Mouse (Mus musculus): ENCODE results near the gene Dbx1.
A peak's percentile ranks its signal among the peaks of the same experiment; 100 is the strongest.

The Dbx1 gene

DNA sequence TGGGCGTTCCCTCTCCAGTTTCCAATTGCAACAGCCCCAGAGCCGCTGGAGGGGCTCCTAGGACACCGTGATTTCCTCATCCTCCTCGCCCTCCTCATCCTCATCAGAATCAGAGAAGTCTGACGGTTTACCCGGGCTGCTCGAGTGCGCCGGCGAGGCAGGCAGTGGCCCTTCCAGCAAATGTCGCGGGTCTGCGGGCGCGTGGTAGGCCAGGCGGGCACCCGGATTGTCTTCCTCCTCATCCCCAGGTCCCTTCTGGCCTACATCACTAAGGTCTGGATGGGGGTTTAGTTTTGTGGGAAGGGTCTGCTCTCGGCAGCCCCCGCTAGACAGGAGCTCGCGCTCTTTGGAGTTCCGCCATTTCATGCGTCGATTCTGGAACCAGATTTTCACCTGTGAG, 4.3 kb downstream of the Dbx1 start:
- no peak for DNase-seq

DNA sequence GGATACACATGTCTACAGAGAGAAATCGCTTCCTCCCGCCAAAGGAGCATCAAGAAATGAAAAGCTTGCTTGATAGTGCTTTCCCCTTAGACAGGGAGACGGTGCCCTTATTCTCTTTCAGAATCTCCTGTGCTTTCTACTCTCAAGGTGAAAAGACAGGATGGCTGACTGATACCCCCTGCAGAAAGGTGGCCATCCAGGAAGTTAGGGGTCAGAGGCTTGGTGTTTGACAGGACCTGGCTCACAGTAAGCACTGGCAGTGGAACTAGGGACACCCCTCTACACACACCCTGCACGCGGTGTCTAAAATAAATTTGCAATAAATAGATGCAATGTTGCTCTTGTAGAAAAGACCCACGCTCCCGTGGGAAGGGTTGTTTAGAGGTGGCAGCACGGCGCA, 4.8 kb downstream of the Dbx1 start:
- no peak for DNase-seq

DNA sequence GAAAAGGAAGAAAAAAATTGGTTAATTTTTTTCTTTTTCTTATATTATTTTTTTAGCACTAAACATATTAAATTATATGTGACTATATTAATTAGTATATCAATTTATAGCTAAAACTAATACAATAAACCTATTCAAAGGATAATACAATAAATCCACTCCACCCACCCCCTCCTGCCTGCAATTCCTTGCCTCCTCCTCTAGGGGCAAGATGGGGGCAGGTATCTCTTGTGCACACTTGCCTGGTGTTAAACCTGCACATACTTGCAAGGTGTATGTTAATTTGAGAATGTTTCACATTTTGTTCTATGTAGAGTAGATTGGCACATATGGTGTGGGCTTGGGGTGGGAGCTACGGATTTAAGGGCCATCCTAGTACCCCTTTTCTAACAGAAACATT, 16.5 kb downstream of the Dbx1 start:
- no peak for DNase-seq

DNA sequence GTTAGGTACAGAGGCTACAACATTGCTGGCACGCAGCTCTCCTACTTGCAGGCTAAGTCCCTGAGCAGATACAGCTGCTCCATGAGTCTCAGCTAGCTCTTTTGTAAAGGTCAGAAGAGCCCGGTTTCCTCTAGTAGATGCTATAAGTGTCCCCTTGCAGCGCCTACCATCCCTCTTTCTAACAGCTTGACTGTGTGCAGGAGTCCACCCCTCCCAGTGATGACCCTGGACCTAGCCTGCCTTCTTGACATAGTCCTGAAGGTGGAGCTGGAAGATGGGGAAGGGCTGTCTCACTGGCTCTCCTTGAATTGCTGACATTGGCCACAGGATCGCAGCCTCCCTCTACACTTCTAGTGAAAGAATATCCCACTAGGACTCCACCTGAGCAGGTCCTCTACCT, 19.6 kb downstream of the Dbx1 start:
- DNase-seq: no peak

DNA sequence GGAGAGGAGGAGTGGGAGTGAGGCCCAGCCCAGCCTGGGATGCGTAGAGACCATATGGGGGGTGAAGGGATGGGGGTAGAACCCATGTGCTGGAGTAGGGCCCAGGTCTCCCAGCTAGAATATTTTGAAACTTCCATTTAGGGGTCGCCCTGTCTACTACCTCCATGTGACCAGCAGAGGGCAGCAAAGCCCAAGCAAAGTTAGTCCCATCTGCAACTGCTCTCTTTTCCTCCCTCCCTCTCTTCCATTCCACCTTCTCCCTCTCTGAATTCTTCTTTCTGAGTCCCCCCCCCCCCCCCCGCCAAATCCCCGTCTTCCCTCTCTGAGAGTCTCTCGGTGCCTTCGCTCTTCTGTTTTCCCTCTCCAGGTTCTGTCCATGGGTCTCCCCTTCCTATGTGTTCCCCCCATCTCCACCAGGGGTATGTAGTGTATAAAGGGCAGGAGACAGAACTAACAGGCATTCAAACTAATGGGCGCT, 20.4 kb downstream of the Dbx1 start:
- DNase-seq: peak; percentile 20 to 50

DNA sequence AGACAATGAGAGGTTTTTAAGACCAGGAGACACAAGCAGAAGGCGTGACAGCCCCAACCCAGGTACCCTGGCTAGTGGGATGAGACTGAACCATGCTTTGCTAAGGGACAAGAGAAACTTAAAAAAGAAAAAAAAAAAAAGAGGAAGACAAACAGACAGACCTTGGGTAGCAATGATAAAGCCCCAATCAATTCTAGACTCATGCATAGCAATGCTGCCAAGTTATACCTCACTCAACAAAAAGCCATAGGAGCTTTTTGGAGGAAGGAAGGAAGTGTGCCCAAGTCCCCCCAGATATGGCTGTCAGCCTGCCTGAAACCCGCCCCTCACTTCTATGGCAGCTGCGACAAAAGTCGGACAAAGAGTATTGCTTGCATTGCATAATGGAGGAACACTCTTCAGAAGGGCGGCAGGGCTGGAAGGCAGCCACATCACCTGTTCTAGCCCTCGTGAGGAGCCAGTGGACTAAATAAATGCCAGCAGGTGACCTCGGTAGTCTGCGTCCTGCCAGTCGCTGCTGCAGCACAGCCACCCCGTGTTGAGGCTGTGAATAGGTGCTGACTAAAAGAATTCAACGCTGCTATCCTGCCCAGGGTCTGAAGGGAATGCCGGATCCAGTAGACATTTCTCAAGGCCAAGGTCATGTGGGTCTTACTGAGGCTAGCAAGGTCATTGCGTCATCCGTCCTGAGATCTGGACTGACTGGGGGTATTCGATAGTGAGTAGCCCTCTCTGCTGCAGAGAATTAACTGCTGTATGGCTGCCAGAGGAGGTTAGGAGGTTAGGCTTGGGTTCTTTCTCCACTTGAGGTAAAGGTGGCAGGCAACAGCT, 31.5 kb downstream of the Dbx1 start:
- peak; percentile 32 to 55 for DNase-seq

DNA sequence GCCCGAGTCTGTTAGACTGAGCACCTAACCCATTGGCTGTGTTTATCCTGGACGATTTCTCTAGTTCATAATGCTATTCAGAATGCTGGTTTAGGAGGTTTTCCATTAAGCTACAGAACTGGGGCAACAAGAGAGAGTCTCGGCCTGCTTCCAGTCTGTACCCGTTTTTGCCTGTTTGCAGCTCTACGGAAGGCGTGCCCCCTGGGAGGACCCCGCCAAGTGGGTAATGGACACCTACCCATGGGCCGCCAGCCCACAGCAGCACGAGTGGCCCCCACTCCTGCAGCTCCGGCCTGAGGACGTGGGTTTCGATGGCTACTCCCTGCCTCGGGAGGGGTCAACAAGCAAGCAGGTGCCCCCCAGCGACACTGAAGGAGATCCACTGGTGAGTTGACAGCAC, 32.4 kb downstream of the Dbx1 start:
- peak in 1 of 2 experiments; percentile 22 for DNase-seq

DNA sequence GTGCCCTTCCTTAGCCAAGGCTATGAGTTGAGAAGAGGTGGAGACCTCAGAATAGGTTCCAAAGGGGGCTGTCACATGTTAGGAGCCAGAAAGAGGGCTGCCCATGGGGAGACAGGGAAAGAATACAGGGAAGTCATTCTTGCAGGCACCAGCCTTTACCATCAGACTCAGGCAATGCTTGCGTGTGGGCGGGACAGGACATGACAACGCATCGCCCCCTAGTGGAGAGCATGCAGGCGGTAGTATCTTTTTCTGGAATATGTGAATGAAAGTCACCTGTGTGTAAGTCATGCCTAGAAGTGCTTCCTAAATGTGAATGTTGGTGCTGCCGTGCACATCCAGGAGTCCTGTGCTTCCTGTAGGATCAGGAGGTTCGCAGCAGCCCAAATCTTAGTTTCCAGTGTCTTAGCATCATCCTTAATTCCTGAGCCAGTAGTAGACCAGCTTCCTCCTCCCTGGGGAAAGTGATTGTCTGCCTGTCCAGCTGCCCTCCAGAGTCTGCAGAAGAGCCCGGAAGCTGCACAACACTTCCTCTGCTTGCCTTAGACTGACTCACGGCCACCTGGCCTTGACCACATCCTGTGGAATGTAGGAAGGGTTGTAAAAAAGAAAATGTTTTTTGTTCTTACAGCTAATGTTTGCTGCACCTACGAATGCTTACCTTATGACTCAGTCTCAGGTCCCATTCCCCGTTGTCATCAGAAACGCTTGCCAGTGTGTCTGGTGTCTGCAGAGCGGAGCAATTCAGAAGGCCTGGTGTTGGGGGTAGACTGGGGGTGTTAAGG, 35.3 kb downstream of the Dbx1 start:
- peak; percentile 41 to 60 for DNase-seq

DNA sequence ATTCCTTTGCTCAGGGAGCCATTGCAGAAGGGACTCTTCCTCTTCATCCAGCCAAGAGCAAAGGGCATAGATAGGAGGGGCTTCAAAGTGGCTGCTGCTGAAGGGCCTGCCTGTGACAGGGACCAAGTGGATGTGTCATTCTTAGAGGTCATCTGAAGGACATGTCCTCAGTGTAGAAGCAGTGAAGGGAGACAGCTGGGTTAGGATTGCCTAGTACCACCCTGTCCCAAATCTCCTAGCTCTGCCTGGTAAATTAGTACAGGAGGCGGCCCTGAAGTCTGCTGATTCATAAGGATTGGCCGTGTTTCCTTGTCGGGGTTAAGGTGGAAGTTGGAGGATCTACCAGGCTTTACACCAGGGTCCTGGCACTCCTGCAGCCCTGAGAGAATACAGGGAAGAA, 36.7 kb downstream of the Dbx1 start:
- DNase-seq: no peak

DNA sequence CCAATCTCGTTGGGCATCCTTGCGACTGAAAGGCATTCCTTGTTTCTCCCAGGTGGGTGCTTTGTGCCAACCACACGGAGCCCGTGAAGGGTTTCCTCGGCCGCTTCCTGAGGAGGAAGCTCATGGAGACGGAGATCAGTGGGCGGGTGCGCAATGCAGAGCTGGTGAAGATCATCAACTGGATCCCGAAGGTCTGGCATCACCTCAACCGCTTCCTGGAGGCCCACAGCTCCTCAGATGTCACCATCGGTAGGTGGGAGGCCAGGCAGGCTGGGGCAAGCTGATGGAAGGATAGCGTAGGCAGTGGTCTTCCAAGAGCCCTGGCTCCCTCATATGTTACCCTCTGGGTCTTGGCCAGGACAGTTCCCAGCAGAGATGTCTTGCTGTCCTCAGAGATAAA, 38.4 kb downstream of the Dbx1 start:
- DNase-seq: no peak

DNA sequence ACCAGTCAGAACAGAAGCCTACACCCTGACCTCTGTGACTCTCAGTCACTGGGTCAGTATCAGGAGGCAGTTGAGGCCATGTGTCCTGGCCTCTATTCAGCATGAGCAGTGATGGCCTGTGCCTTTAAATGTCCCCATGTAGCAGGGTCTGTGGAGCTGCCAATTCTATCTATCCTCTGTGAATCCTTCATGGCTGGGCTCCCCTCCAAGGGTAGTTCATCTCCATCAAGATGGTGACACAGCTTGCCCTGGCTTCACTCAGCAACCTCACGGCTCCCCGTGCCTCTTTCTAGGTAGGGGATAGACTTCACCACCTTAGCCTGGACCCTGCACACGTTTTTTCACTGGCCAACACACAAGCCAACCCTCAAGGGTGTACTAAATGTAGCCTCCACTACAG, 38.9 kb downstream of the Dbx1 start:
- DNase-seq: no peak

DNA sequence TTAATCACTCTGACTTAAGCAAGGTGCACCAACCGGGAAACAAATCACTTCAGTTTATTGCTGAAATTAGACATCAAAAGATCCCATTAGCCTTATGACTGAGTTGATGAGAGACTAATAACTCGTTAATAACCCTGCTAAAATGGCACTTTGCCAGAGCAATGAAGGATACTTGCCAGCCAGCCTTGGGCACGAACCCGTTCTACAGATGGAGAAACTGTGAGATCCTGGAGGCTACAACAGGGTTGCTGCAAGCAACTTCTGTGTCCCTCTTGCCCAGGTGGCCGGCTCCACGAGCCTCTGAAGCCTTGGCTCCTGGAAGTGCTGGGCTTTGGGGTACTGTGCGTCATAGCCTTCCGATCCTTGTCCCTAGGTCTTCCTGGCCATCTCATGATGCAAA, 47.0 kb downstream of the Dbx1 start:
- DNase-seq: no peak

DNA sequence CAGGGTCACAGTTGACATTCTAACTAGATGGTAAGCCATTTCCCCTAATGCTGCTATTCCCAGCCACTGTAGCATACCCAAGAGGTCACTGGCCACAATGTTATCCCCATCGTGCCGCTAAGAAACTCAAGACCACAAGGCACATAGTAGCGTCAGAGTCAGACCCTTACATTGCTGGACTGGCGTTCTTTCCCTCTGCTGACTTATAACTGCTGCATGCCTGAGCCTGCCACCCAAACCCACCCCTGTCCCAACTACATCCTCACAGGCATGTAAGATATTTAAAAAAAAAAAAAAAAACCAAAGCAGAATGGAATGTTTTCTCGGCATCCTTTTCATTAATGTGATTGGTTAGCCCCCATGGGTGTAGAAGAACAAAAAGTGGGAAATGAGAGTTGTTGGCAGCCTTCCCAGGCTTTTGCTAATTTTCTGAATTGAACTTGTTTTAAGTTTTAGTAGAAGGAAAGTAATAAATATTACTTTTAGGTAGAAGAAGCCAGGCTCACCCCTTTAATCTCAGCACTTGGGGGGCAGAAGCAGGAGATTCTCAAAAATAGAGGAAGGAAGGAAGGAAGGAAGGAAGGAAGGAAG, 50.0 kb downstream of the Dbx1 start:
- DNase-seq: no peak

DNA sequence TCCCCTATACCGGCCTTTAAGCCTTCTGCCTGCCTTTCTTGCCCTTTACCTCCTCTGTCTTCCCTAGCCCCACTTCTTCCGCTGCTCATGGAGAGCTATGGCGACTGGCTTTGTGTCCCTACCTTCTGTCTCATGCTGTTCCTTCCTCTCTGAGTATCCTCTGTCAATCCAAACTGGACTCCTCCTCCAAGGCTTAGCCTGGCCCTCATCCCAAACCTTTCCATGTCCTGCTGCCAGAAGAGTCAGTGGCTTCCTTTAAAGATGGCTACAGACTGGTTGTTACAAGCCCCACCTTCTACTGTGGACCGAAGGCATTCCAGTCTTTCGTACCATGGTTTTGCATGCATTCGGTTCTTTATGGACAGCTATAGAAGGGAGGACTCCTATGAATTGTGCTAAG, 53.5 kb downstream of the Dbx1 start:
- DNase-seq: no peak

DNA sequence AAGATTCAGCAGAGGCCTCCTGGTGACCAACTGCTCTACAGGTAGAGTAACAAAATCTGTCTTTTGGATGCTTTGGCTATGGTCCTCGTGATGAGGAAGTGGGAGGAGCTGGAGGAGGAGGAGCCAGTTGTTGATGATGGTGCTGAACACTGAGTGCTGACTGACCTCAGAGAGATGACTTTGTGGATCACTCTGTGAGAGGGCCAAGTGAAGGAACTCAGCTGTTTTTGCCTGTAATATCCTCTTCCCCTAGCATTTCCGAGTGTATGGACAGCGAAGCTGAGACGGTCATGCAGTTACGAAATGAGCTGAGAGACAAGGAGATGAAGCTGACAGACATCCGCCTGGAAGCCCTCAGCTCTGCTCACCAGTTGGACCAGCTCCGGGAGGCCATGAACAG, 54.1 kb downstream of the Dbx1 start:
- DNase-seq: no peak

DNA sequence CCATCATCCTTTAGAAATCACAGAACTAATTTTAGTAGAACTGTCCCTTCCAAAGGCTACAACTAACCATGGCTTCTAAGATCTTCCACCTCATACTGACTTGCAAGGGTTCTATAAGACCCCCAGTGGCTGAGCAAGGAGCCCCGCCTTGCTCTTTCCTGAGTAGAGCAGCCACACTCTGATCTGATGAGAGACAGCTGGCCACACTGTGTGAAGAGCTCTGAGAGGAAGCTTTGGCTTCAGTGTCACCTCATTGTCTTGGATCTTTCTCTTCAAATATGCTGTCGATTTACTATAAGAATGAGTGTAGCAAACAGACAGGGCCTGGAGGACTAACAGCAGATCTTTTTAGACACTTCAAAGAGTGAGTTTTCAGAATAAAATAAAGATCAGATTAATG, 54.7 kb downstream of the Dbx1 start:
- DNase-seq: no peak
